Mouse (Mus musculus) C2C12 (cell line): ENCODE data around the gene Epb41l1. TPM values are rescaled to one million over a fixed set of nuclear protein-coding genes. Genes with fewer than 3 reads are reported as not detected.

Source experiments
- H3K27me3 ChIP-seq: one replicate; pipeline ENCODE4 v1.6.1; 2011; ENCODE audit not compliant: control insufficient read depth, insufficient read depth, insufficient read length
- H3K36me3 ChIP-seq: one replicate; pipeline ENCODE4 v1.6.1; 2011; ENCODE audit not compliant: control insufficient read depth, insufficient read depth
- H3K4me3 ChIP-seq: one replicate; pipeline ENCODE4 v1.5.1; 2011; ENCODE audit warnings: mild to moderate bottlenecking, control low read depth; ENCODE audit not compliant: poor library complexity, insufficient read depth, severe bottlenecking
- H3K79me2 ChIP-seq: one replicate; pipeline ENCODE4 v1.6.1; 2011; ENCODE audit not compliant: control insufficient read depth, insufficient read depth
- H3K79me3 ChIP-seq: one replicate; pipeline ENCODE4 v1.6.1; 2011; ENCODE audit warnings: low read depth, control low read depth
- H3ac ChIP-seq: one replicate; pipeline ENCODE3; 2011; ENCODE audit warnings: low read depth; ENCODE audit not compliant: control insufficient read depth, insufficient read length
- CEBPB ChIP-seq: IDR thresholded peaks from one replicate; pipeline ENCODE4 v1.6.1; 2011; ENCODE audit warnings: low read depth, mild to moderate bottlenecking, control low read depth, moderate library complexity
- CTCF ChIP-seq: IDR thresholded peaks from one replicate; pipeline ENCODE4 v1.5.1; 2011; ENCODE audit not compliant: control insufficient read depth, insufficient read depth, insufficient read length
- FOSL1 ChIP-seq: IDR thresholded peaks from one replicate; pipeline ENCODE4 v1.8.0; 2011; ENCODE audit warnings: mild to moderate bottlenecking, low read length; ENCODE audit not compliant: poor library complexity, insufficient read depth, severe bottlenecking
- MAX ChIP-seq: IDR thresholded peaks from one replicate; pipeline ENCODE4 v1.6.1; 2011; ENCODE audit warnings: mild to moderate bottlenecking, control low read depth
- MYOD1 ChIP-seq: IDR thresholded peaks from one replicate; pipeline ENCODE4 v1.6.1; 2011; ENCODE audit warnings: low read depth; ENCODE audit not compliant: control insufficient read depth, insufficient read length
- MYOG ChIP-seq: IDR thresholded peaks from one replicate; pipeline ENCODE4 v1.6.1; 2011; ENCODE audit not compliant: control insufficient read depth, insufficient read length; ENCODE audit errors: extremely low read depth
- USF1 ChIP-seq: IDR thresholded peaks from one replicate; pipeline ENCODE4 v1.6.1; 2011; ENCODE audit warnings: low read depth, mild to moderate bottlenecking, control low read depth, moderate library complexity
- polyA plus RNA-seq: library from polyadenylated mRNA; unstranded; fragments of >200 nt; fragmentation: generic; extraction: Trizol; gene quantifications from one replicate; pipeline ENCODE4 v1.2.1, GENCODE M21; 2012; ENCODE audit warnings: missing spikeins

The Epb41l1 gene
- polyA plus RNA-seq, 1 experiment: 37.8 TPM

DNA sequence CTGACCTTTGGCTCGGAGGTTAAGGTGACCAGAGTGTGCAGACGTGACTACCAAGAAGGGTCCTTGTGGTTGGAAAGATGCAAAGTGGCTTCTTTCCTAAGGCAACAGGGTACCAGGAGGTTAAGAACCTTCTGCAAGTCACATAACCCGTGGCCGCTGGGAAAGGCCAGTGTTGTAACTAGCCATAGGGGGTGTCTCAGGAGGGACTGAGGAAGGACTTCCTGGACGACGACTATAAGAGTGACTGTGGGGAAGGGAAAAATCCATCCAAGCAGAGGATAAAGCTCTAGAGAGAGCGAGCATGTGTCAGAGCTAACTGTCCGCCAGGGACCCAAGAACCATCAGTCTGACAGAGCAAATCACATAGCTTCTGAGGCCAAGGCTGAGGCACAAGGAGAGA is 48.8 kb downstream of the Epb41l1 start:
- Histone ChIP-seq H3K79me2 (no peaks in the 10 kb centered on the region), H3K79me3 (no peaks in the 10 kb centered on the region), H3K27me3 (no peaks in the 10 kb centered on the region), H3K36me3 (peaks cover 2% of the 10 kb centered on the region), H3K4me3 (no peak overlapping the region), H3ac (no peak overlapping the region)
- TF ChIP-seq MYOD1: no peak
- no peak for TF ChIP-seq CEBPB
- no peak for TF ChIP-seq CTCF
- TF ChIP-seq MAX: no peak
- no peak for TF ChIP-seq USF1
- no peak for TF ChIP-seq FOSL1
- no peak for TF ChIP-seq MYOG

DNA sequence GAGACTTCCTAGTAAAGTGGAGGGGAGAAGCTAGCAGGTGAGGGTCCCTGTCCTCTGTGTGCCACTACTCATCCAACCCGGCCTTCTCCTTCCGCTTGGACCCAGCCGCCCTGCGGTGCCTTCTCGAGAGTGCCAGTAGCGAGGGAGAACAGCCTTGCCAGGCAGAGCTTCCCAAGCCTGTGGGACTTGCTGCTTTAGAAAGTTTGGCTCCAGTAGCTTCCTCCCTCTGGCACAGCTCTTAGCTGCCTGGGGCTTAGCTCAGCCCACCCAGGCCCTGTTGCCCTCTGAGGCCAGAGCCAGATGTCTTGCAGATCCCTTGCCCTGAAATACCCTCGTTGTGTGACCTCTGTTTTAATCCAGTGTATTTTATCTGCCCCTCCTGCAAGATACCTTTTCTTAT is 50.2 kb downstream of the Epb41l1 start:
- Histone ChIP-seq H3K4me3 (no peak overlapping the region), H3K79me3 (peaks cover 1% of the 10 kb centered on the region), H3ac (no peak overlapping the region), H3K27me3 (no peaks in the 10 kb centered on the region), H3K36me3 (peaks cover 2% of the 10 kb centered on the region), H3K79me2 (peaks cover 3% of the 10 kb centered on the region)
- TF ChIP-seq MYOD1 (no peak), USF1 (no peak)

DNA sequence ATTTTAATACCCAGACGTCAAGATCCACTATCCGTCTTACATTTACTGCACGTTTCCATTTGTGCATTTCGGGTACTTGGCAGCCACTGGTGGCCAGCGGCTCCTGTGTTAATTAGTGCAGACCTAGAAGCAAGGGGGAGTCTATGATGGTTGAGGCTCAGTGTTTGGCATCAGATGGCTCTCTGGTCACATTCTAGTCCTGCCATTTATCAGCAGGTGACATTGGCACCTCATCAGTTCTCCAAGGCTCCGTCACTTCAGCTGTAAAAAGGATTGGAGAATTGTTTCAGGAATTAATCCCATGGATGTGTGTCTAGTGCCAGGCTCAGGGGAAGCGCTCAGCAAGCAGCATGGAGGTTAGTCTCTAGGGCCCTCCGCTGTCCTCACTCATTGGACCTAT is 51.6 kb downstream of the Epb41l1 start:
- Histone ChIP-seq H3K36me3 (no peaks in the 10 kb centered on the region), H3ac (no peak overlapping the region), H3K4me3 (no peak overlapping the region), H3K79me2 (peaks cover 17% of the 10 kb centered on the region), H3K27me3 (no peaks in the 10 kb centered on the region), H3K79me3 (peaks cover 8% of the 10 kb centered on the region)
- TF ChIP-seq USF1 (no peak), MAX (no peak), CEBPB (no peak), FOSL1 (no peak), MYOG (no peak), MYOD1 (no peak), CTCF (no peak)

DNA sequence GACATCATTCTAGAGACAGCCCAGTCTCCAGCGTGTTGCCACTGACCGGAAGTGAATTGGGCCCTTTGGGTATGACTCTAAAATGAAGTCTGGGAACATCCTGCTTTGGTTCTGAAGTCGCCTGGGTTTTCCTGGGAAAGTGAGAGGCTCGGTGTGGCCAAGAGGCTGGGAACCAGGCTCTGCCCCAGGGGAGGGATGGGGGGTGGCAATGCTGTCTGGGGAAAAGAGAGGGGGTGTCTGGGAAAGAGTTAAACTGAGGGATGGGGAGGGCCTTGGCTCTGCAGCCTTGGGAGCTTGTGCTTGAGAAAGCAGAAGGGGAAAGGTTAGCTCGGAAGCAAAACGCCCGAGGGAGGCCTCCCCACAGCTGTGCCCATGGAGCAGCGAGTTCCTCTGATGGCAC is 53.0 kb downstream of the Epb41l1 start:
- Histone ChIP-seq H3ac (no peak overlapping the region), H3K79me3 (peaks cover 21% of the 10 kb centered on the region), H3K4me3 (no peak overlapping the region), H3K79me2 (peaks cover 30% of the 10 kb centered on the region), H3K27me3 (no peaks in the 10 kb centered on the region), H3K36me3 (no peaks in the 10 kb centered on the region)
- TF ChIP-seq CTCF: no peak
- no peak for TF ChIP-seq MYOD1
- TF ChIP-seq FOSL1: no peak
- TF ChIP-seq USF1: no peak
- TF ChIP-seq MYOG: no peak
- no peak for TF ChIP-seq MAX
- no peak for TF ChIP-seq CEBPB

DNA sequence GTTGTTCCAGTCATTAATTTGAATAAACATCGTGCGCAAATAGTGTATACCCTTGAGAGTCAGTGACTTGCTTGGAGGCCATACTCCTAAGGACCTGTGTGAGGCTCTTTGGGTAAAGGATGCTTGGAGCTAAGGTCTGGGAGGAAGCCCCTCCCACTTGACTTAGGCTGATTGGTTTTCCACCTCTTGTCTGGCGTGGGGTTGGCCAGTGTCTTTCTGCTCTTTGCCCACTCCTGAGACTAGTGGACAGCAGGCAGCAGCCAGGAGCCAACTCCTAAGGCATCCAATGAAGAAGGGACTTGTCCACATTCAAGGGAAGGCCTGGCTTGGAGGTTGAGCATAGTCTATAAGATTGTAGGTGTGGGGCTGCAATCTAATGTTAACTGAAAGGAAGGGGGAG is 53.4 kb downstream of the Epb41l1 start:
- Histone ChIP-seq H3ac (no peak overlapping the region), H3K79me2 (peaks cover 34% of the 10 kb centered on the region), H3K36me3 (no peaks in the 10 kb centered on the region), H3K4me3 (no peak overlapping the region), H3K79me3 (peaks cover 21% of the 10 kb centered on the region), H3K27me3 (no peaks in the 10 kb centered on the region)
- TF ChIP-seq USF1 (no peak), CTCF (no peak), MYOD1 (no peak), MYOG (no peak), FOSL1 (no peak), MAX (no peak), CEBPB (no peak)

DNA sequence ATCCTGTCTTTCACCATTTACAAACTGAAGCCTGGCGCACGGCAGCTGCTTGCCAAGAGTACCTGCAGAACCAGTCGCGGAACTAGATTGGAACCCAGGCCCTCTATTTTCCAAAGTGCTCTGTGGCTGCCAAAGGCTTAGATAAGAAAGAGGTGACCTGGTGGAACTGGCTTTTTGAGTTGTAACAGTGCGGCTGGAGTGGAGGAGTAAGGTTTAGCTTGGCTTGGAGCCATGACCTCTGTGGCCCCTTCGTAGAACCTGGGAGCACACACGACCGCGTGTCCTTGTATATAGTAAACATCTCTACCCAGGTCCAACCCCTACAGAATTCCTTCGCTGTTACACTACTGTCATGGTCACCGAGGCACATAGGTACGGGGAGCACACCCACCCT is 54.2 kb downstream of the Epb41l1 start:
- TF ChIP-seq MAX (no peak), USF1 (no peak), CTCF (no peak), FOSL1 (no peak), MYOD1 (no peak), CEBPB (no peak)
- peak overlapping the region; percentile 48 for H3ac ChIP-seq
- peak overlapping the region; percentile 74 for H3K4me3 ChIP-seq
- no peaks in the 10 kb centered on the region for H3K27me3 ChIP-seq
- peaks cover 27% of the 10 kb centered on the region for H3K79me3 ChIP-seq
- no peaks in the 10 kb centered on the region for H3K36me3 ChIP-seq
- peaks cover 42% of the 10 kb centered on the region for H3K79me2 ChIP-seq
